Mouse (Mus musculus): ENCODE measurements around the gene Sfrp5.

GRCm38 (mm10) chr19:42151990-42152389, 50.1 kb downstream of the Sfrp5 start:
- peak; percentile 95 for TF ChIP-seq CTCF (IDR thresholded peaks at IDR 0.05; ENCODE audit: low read depth)
- TF ChIP-seq EP300 (IDR thresholded peaks at IDR 0.05; ENCODE audit: low read depth), result no peak

All from liver, postnatal 0 days (tissue).